Mouse (Mus musculus) bone marrow macrophage, adult 2 months (primary cell): Measurements from ENCODE around the gene Mlxip.

Experiments
- CTCF ChIP-seq: IDR thresholded peaks from 2 replicates; pipeline ENCODE4 v1.5.1; 2012; ENCODE audit warnings: low read depth, mild to moderate bottlenecking, low read length, moderate library complexity
- POLR2A ChIP-seq: IDR thresholded peaks from 2 replicates; pipeline ENCODE4 v1.6.1; 2012; ENCODE audit warnings: mild to moderate bottlenecking, low read depth, low read length, borderline replicate concordance

- TF ChIP-seq POLR2A, result no peak
- 0 out of 2 replicates have a peak, but pooled peaks have one; percentile 22 for TF ChIP-seq CTCF
Measured at GRCm38 (mm10) chr5:123439941-123440340, 45.3 kb downstream of the Mlxip start.
